Mouse (Mus musculus): Measurements from ENCODE around the gene Dlgap4. TPM values are rescaled to one million over a fixed set of nuclear protein-coding genes. Genes with fewer than 3 reads are reported as not detected.

The Dlgap4 gene
- polyA plus RNA-seq (2012; fragmentation: generic; extraction: Trizol) = 10 to 100 TPM; 24.8 to 48.9 TPM

GRCm38 (mm10) chr2:156613541-156614257 is at the start of gene Dlgap4:
Gene Dlgap4, plus strand, starts transcription at chr2:156613705.

GRCm38 (mm10) chr2:156774738-156775454 is 161.4 kb downstream of the Dlgap4 start, which contains the start of gene Myl9:
Gene Myl9, plus strand, starts transcription at chr2:156775420.

Other genes with a start within 250 kb of the Dlgap4 start
- gene Epb41l1, start 192.8 kb upstream of the Dlgap4 start, polyA plus RNA-seq (2012; fragmentation: generic; extraction: Trizol) = 10 to 100 TPM; 12.8 to 40.8 TPM
- gene Aar2, start 66.1 kb upstream of the Dlgap4 start, polyA plus RNA-seq (2012; fragmentation: generic; extraction: Trizol) = 10 to 100 TPM; 17.0 to 17.2 TPM
- 10 to 100 TPM in 1 of 2 experiments, 1 to 10 TPM in 1; 2.9 to 24.5 TPM for gene Myl9, start 161.7 kb downstream of the Dlgap4 start, polyA plus RNA-seq (2012; fragmentation: generic; extraction: Trizol)
- gene Tgif2, start 226.3 kb downstream of the Dlgap4 start, polyA plus RNA-seq (2012; fragmentation: generic; extraction: Trizol) = 1 to 10 TPM in 1 of 2 experiments, under 1 TPM in 1; 0.70 to 2.3 TPM
- 1 to 10 TPM in 1 of 2 experiments, under 1 TPM in 1; 0.06 to 1.0 TPM for gene 4930518I15Rik, start 244.2 kb downstream of the Dlgap4 start, polyA plus RNA-seq (2012; fragmentation: generic; extraction: Trizol)
- 100 to 1,000 TPM; 129 to 173 TPM for gene Rab5if, start 249.4 kb downstream of the Dlgap4 start, polyA plus RNA-seq (2012; fragmentation: generic; extraction: Trizol)

Measured in C3H10T1/2 (cell line).